Mouse (Mus musculus): ENCODE measurements at regions not wholly inside any gene's neighbourhood (a gene's known extent, or its start where the extent isn't known, plus 50 kb on each side); places are given as distances from the start of the nearest gene placed in this dataset.

DNA sequence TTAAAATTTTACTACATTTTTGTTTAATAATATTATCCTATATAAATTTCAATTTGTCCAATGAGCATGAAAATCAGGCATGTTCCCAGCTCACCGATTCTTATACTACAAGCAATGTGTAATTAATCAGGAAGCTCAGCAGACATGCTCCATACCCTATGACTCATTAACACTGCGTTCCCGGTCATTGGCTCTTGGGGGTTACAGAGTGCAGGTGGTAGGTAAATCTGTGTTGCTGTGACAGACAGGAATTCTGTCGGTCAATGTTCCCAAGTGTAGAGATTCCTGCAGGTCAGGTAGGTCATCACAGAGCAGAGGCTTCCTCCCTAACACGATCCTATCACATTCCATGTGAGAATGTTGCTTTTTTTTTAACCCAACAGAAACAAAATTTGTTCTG, 371.0 kb downstream of the Lpin1 start:
- TF ChIP-seq HCFC1 (IDR thresholded peaks at IDR 0.05; ENCODE audit: borderline replicate concordance, insufficient read depth, low read length): no peak
- TF ChIP-seq CHD2 (IDR thresholded peaks at IDR 0.05; ENCODE audit: low read depth, low read length): no peak
- no peak for TF ChIP-seq ZNF384 (IDR thresholded peaks at IDR 0.05; ENCODE audit: low read depth, low read length)
- TF ChIP-seq MAFK (IDR thresholded peaks at IDR 0.05; ENCODE audit: insufficient read depth, low read depth, low read length): no peak
- no peak for TF ChIP-seq ZC3H11A (IDR thresholded peaks at IDR 0.05; ENCODE audit: borderline replicate concordance, low read depth, low read length)

Measured in ES-E14 (cell line).